Mouse (Mus musculus) heart, postnatal 0 days (tissue): ENCODE data around the gene Ncam1. TPM values are rescaled to one million over a fixed set of nuclear protein-coding genes. Genes with fewer than 3 reads are reported as not detected.

ENCODE experiments used
- ATAC-seq: fragments of 200-750 bp; cut with Nextera tagmentation; 2 replicates; pipeline ENCODE4 v1.8.0; 2017; ENCODE audit warnings: low read depth, moderate number of reproducible peaks, moderate library complexity; ENCODE audit not compliant: insufficient read depth
- DNase-seq: peaks from one replicate; pipeline ENCODE4 v3.0.0-alpha.2; 2016; ENCODE audit warnings: low spot score
- H3K27ac ChIP-seq: fragments of 300-500 bp; sonication (generic); 2 replicates; pipeline ENCODE4 v1.5.1; 2014; ENCODE audit warnings: low read depth, mild to moderate bottlenecking
- H3K27me3 ChIP-seq: fragments of 300-500 bp; sonication (generic); 2 replicates; pipeline ENCODE4 v1.6.1; 2014; ENCODE audit warnings: low read length, mixed read lengths; ENCODE audit not compliant: control insufficient read depth, insufficient read depth
- H3K36me3 ChIP-seq: fragments of 300-500 bp; sonication (generic); replicated peaks from 2 replicates; pipeline ENCODE4 v1.6.1; 2014; ENCODE audit warnings: low read length, mixed read lengths; ENCODE audit not compliant: control insufficient read depth, insufficient read depth
- H3K4me1 ChIP-seq: fragments of 300-500 bp; sonication (generic); 2 replicates; pipeline ENCODE4 v1.6.1; 2014; ENCODE audit warnings: antibody characterized with exemption; ENCODE audit not compliant: control insufficient read depth, insufficient read depth
- H3K4me2 ChIP-seq: fragments of 300-500 bp; sonication (generic); 2 replicates; pipeline ENCODE4 v1.6.1; 2014; ENCODE audit warnings: low read depth, mild to moderate bottlenecking, low read length, moderate library complexity
- H3K4me3 ChIP-seq: fragments of 300-500 bp; sonication (generic); 2 replicates; pipeline ENCODE4 v1.5.1; 2014; ENCODE audit warnings: low read depth, low read length
- H3K9ac ChIP-seq: fragments of 300-500 bp; sonication (generic); replicated peaks from 2 replicates; pipeline ENCODE4 v1.6.1; 2014; ENCODE audit warnings: low read depth, low read length, mixed read lengths
- H3K9me3 ChIP-seq: fragments of 300-500 bp; sonication (generic); replicated peaks from 2 replicates; pipeline ENCODE4 v1.6.1; 2016; ENCODE audit warnings: low read length; ENCODE audit not compliant: control insufficient read depth
- CTCF ChIP-seq: IDR thresholded peaks from 2 replicates; pipeline ENCODE4 v1.5.1; 2016; ENCODE audit warnings: antibody characterized with exemption, control low read depth, low read depth
- EP300 ChIP-seq: IDR thresholded peaks from 2 replicates; pipeline ENCODE4 v1.6.1; 2016; ENCODE audit warnings: antibody characterized with exemption, low read depth
- WGBS: fragments of 180-500 bp; shearing (Covaris S2); extraction: QIAGEN DNeasy Blood & Tissue Kit; methylation state at CpG from one replicate; pipeline ENCODE4 v1.1.7; 2014; 5-methylcytosine and 5-hydroxymethylcytosine counted together
- polyA plus RNA-seq: library from polyadenylated mRNA; unstranded; fragments of >200 nt; fragmentation: Nextera tagmentation; extraction: Ambion mirVana; gene quantifications from 2 replicates; pipeline ENCODE4 v1.2.1, GENCODE M21; 2015
- total RNA-seq: library from RNA; depleted of rRNA; stranded (reverse); fragments of >200 nt; gene quantifications from 2 replicates; pipeline ENCODE4 v1.2.3, GENCODE M21; 2014; ENCODE audit warnings: low replicate concordance

Gene Ncam1
- total and polyA plus RNA-seq, 2 experiments from 2014 or later: 91.4 to 154 TPM

DNA sequence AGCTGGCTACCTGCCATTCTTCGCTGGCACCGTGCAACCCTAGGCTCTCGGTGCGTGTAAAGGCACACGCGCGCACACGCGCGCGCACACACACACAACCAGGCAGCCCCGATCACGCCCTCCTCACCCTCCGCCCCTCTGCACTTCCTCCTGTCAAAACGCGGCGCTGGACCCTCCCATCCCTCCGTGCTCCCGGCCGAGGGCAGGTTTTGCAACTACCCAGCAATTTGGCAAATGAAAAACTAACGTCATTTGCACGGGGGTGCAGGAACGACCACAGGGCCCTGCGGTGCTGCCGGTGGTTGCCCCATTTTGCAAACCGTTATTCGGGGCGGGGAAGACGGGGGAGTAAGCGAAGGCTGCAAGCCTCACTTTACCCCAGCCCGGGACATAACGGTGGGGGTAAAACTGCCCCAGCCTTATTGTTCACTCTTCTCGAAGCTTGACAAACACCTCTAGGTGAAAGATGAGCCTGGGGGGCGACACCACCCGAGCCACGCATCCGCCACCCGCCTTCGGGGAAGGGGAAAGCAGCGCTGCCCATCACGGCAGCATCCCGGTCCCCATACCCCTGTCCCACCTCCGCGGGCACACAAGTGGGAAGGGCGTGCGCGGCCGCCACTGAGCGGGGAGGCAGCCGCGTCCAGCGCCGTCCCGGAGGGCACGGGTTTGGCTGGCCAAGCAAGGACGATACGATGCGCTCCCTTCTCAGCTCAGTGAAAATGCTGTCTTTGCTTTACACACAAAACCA lies 729 bp downstream of the Ncam1 start:
- Histone ChIP-seq H3K9ac (peak overlapping the region; percentile 72), H3K4me2 (peak overlapping the region; percentile 85), H3K36me3 (no peaks in the 10 kb centered on the region), H3K27me3 (no peaks in the 10 kb centered on the region), H3K9me3 (no peaks in the 10 kb centered on the region), H3K4me1 (peaks cover 13% of the 10 kb centered on the region), H3K27ac (peak overlapping the region; percentile 83), H3K4me3 (peak overlapping the region; percentile 85)
- DNase-seq: peak; percentile 74
- TF ChIP-seq EP300 (no peak), CTCF (no peak)
- ATAC-seq: peak; percentile 59
- WGBS: under 1% methylated on average over 55 of the region's 58 CpGs

DNA sequence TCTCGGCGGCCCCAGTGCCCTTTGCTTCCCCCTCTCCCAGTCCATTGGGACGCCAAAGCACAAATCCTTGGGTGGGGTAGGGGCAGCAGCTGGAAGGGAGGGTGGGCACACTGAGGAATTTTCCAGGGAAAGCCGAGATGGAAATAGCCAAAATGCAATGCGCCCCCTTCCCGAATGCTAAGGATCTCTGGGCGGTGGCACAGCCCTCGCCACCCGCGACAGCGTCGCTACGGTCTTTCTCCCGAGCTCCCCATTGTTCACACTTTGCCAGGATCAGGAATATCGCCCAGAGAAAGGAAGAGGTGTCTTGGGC lies 1.3 kb downstream of the Ncam1 start:
- Histone ChIP-seq H3K4me1 (peaks cover 13% of the 10 kb centered on the region), H3K4me2 (peak overlapping the region; percentile 85), H3K27ac (peak overlapping the region; percentile 83), H3K4me3 (peak overlapping the region; percentile 85), H3K9me3 (no peaks in the 10 kb centered on the region), H3K36me3 (no peaks in the 10 kb centered on the region), H3K27me3 (no peaks in the 10 kb centered on the region), H3K9ac (peak overlapping the region; percentile 72)
- DNase-seq (no peak), ATAC-seq (0 out of 2 replicates have a peak, but pooled peaks have one; percentile 1)
- 0% methylated on average over 15 of the region's 15 CpGs for WGBS
- TF ChIP-seq CTCF (no peak), EP300 (no peak)

DNA sequence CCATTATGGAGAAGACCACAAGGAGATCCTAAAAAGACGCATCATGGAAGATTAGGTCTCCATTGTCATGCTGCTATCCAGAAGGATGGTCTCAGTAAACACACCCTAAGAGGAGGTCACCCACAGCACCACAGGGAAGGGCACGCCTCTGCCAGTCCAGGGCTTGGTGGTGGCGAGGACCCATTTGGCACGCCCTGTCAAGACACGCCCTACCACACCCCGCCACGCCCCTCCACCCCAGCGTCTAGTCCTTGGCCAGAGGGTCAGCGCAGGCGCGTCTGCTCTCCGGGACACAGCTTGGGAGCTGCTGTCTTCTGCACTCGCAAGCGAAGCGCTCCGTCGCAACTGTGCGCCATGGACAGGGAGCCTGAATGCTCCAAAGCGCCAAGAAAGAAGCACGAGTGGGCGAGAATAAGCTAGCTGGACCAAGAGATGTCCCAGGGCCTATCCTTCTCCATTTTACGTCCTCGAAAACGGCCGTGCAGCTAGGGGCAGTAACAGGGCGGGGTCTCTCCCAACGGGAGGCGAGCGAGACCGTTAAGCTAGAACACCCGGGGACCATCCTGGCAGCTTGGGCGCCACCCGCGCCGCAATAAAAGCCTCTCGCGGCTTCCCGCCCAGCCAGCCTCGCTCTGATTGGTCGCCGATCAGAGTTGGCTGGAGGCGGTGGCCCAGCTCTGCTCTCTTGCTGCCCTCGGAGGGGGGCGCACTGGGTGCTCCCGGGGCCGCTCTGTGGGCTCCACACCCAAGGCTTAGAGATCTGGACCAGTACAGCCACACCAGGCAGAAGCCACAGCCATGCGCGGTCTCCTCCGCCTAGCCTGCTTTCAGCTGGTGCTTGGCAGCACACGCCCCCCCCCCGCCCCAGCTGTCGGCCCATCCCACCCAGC lies 1.9 kb downstream of the Ncam1 start:
- Histone ChIP-seq H3K9ac (peak overlapping the region; percentile 72), H3K4me1 (peaks cover 13% of the 10 kb centered on the region), H3K4me3 (peak overlapping the region; percentile 85), H3K27ac (peak overlapping the region; percentile 83), H3K36me3 (no peaks in the 10 kb centered on the region), H3K4me2 (peak overlapping the region; percentile 85), H3K9me3 (no peaks in the 10 kb centered on the region), H3K27me3 (no peaks in the 10 kb centered on the region)
- DNase-seq: peak; percentile 72
- peak; percentile 81 for ATAC-seq
- under 1% methylated on average over 50 of the region's 52 CpGs for WGBS
- TF ChIP-seq CTCF (no peak; the same call in 1 of the 2 replicates), EP300 (0 out of 2 replicates have a peak, but pooled peaks have one; percentile 22)

DNA sequence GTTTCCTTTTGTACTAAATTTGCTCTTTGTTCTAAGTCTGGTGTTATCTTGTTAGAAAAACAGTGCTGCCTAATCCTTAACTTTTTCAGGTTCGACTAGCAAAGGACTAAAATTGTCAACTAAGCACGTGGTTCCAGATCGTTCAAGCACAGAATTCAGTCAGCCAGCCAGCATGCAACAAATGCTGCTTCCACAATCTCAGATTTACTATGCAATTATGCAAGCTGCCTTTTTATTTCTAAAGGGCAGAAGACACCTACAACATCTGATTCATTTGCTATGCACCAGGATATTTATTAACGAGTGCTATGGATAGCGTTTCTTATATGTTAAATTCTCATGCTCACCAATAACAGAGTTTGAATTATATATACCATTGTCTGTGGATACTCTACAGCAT lies 2.8 kb downstream of the Ncam1 start:
- WGBS: 49% methylated on average over 5 of the region's 5 CpGs
- Histone ChIP-seq H3K27ac (no peak overlapping the region), H3K9ac (no peak overlapping the region), H3K27me3 (no peaks in the 10 kb centered on the region), H3K4me3 (no peak overlapping the region), H3K36me3 (no peaks in the 10 kb centered on the region), H3K4me1 (peaks cover 13% of the 10 kb centered on the region), H3K9me3 (no peaks in the 10 kb centered on the region), H3K4me2 (no peak overlapping the region)
- DNase-seq (no peak), ATAC-seq (no peak)
- no peak for TF ChIP-seq EP300

DNA sequence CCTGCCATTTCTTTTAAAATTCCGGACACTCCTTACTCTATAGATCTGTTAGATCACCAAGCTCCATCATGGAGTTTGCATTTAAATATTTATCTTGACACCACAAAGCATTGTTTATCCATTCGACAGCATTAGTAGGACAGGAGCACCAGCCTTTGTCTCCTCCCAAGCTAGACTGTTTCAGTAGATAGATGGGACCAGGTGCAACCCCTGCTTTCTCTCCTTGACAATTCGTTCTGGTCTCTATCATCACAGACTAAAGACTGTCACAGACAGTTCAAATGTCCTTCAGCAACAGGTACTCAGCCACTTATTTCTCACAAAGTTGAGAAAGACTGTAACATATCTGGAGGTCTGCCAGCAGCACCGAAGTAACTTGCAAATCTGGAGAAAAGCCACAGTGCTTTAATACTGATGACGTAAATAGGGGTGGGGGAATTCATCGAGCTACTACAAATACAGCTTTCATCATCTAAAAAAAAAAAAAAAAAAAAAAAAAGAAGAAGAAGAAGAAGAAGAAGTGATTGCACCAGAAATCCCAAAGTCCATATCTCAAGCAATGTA lies 4.7 kb downstream of the Ncam1 start:
- DNase-seq: no peak
- no peaks in the 10 kb centered on the region for H3K27me3 ChIP-seq
- H3K4me3 ChIP-seq: no peak overlapping the region
- H3K9ac ChIP-seq: no peak overlapping the region
- no peaks in the 10 kb centered on the region for H3K9me3 ChIP-seq
- ATAC-seq: no peak
- no peak overlapping the region for H3K27ac ChIP-seq
- H3K4me2 ChIP-seq: no peak overlapping the region
- WGBS: 41% methylated on average over 6 of the region's 6 CpGs
- no peak for TF ChIP-seq EP300
- no peak for TF ChIP-seq CTCF
- H3K36me3 ChIP-seq: no peaks in the 10 kb centered on the region
- peaks cover 13% of the 10 kb centered on the region for H3K4me1 ChIP-seq
